Mouse (Mus musculus): ENCODE measurements around the gene Tnrc6a. TPM values are rescaled to one million over a fixed set of nuclear protein-coding genes. Genes with fewer than 3 reads are reported as not detected.

Tnrc6a gene
- total RNA-seq, 2 experiments from 2014 or later, result 32.9 to 57.8 TPM

- peak; percentile 68 for DNase-seq
Observed at GRCm38 (mm10) chr7:123235449-123235848, 111.8 kb downstream of the Tnrc6a start.

- DNase-seq, result no peak
Observed at GRCm38 (mm10) chr7:123238621-123239020, 114.9 kb downstream of the Tnrc6a start.

GRCm38 (mm10) chr7:123240064-123240463 lies 116.4 kb downstream of the Tnrc6a start:
- no peak for DNase-seq

- no peak for DNase-seq
Observed at GRCm38 (mm10) chr7:123242241-123242640, 118.6 kb downstream of the Tnrc6a start.

- DNase-seq, result no peak
Observed at GRCm38 (mm10) chr7:123244833-123245232, 121.1 kb downstream of the Tnrc6a start.

Other genes starting within 250 kb of the Tnrc6a start
- gene Rbbp6, start 158.2 kb upstream of the Tnrc6a start, total RNA-seq (2021), result 10 to 100 TPM; 49.0 to 64.5 TPM
- gene Slc5a11, start 90.9 kb downstream of the Tnrc6a start, total RNA-seq (2021), result not detected
- 10 to 100 TPM; 26.6 to 30.2 TPM for gene Lcmt1, start 245.9 kb downstream of the Tnrc6a start, total RNA-seq (2021)
- 10 to 100 TPM; 33.6 to 40.6 TPM for gene Arhgap17, start 246.0 kb downstream of the Tnrc6a start, total RNA-seq (2021)